Mouse (Mus musculus) stomach, embryonic 15.5 days (tissue): Measurements from ENCODE around the gene Stk33. TPM values are rescaled to one million over a fixed set of nuclear protein-coding genes. Genes with fewer than 3 reads are reported as not detected.
A peak's percentile ranks its signal among the peaks of the same experiment; 100 is the strongest.

ENCODE experiments used
- ATAC-seq: fragments of 200-750 bp; cut with Nextera tagmentation; 2 replicates; pipeline ENCODE4 v1.8.0; 2017; ENCODE audit warnings: low read depth, moderate number of reproducible peaks, moderate TSS enrichment; ENCODE audit not compliant: insufficient read depth, low FRiP score
- H3K27ac ChIP-seq: fragments of 300-500 bp; sonication (generic); 2 replicates; pipeline ENCODE4 v1.5.1; 2015; ENCODE audit warnings: mild to moderate bottlenecking, inconsistent platforms
- H3K27me3 ChIP-seq: fragments of 300-500 bp; sonication (generic); replicated peaks from 2 replicates; pipeline ENCODE4 v1.6.1; 2015; ENCODE audit warnings: inconsistent platforms
- H3K36me3 ChIP-seq: fragments of 300-500 bp; sonication (generic); 2 replicates; pipeline ENCODE4 v1.6.1; 2015; ENCODE audit warnings: inconsistent platforms
- H3K4me1 ChIP-seq: fragments of 300-500 bp; sonication (generic); 2 replicates; pipeline ENCODE4 v1.6.1; 2015; ENCODE audit warnings: inconsistent platforms
- H3K4me2 ChIP-seq: fragments of 300-500 bp; sonication (generic); 2 replicates; pipeline ENCODE4 v1.6.1; 2015; ENCODE audit warnings: mild to moderate bottlenecking, inconsistent platforms
- H3K4me3 ChIP-seq: fragments of 300-500 bp; sonication (generic); replicated peaks from 2 replicates; pipeline ENCODE4 v1.5.1; 2015; ENCODE audit warnings: inconsistent platforms
- H3K9ac ChIP-seq: fragments of 300-500 bp; sonication (generic); 2 replicates; pipeline ENCODE4 v1.6.1; 2015; ENCODE audit warnings: inconsistent platforms
- H3K9me3 ChIP-seq: fragments of 300-500 bp; sonication (generic); 2 replicates; pipeline ENCODE4 v1.6.1; 2016; ENCODE audit warnings: inconsistent platforms
- WGBS: fragments of 180-500 bp; shearing (Covaris S2); methylation state at CpG from one replicate; pipeline ENCODE4 v1.1.7; 2015; 5-methylcytosine and 5-hydroxymethylcytosine counted together
- polyA plus RNA-seq: library from polyadenylated mRNA; unstranded; fragments of >200 nt; fragmentation: Nextera tagmentation; extraction: Ambion mirVana; gene quantifications from 2 replicates; pipeline ENCODE4 v1.2.1, GENCODE M21; 2015

Gene Stk33
- polyA plus RNA-seq, 1 experiment from 2014 or later, result 0.58 TPM

DNA sequence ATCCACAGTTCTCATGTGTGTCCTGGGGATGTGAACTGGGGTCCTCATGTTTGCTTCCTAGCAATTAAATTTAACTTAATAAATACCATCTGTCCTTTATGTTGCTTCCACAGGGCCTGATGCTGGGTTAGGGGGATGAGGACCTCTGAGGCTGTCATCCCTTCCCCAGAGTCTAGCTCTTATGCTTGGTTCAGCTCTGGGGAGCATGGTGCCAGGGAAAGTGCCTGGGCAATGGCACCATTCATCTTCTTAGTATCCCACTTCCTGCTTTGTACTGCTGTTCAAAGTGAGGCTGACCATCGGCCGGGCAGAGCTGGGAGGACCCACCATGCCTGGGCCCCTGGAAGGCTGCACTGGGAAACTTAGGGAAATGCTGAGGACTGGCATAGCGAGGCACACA lies 163.7 kb downstream of the Stk33 start:
- Histone ChIP-seq H3K9me3 (no peaks in the 10 kb centered on the region), H3K27me3 (no peaks in the 10 kb centered on the region), H3K27ac (no peak overlapping the region; the same call in 1 of the 2 replicates), H3K4me1 (peaks cover 4% of the 10 kb centered on the region; the same call in 1 of the 2 replicates), H3K4me3 (no peak overlapping the region), H3K9ac (no peak overlapping the region), H3K4me2 (no peak overlapping the region), H3K36me3 (no peaks in the 10 kb centered on the region)
- no peak for ATAC-seq
- 66% methylated on average over 3 of the region's 3 CpGs for WGBS

DNA sequence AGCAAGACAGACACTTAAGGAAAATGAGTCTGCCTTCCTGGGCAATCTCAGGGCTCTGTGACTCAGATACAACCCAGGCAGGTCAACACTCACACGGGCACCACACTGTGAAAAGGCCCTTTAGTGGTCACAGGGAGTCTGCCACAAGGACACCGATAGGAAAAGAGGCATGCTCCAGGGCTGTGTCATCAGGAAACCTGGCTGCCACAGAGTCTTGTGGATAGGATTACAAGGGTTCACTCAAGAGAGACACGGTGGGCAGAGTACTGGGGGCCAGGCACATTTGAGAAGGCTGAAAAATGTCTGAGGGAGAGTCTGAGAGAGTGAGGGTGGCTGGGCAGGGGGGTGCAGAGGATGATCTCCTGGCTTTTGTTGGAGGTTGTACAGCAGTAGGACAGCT lies 164.6 kb downstream of the Stk33 start:
- Histone ChIP-seq H3K36me3 (no peaks in the 10 kb centered on the region), H3K9me3 (no peaks in the 10 kb centered on the region), H3K9ac (no peak overlapping the region), H3K4me3 (no peak overlapping the region), H3K4me2 (no peak overlapping the region), H3K27me3 (no peaks in the 10 kb centered on the region), H3K27ac (no peak overlapping the region), H3K4me1 (peaks cover 4% of the 10 kb centered on the region; the same call in 1 of the 2 replicates)
- no peak for ATAC-seq
- WGBS, result 53% methylated on average over 3 of the region's 3 CpGs

DNA sequence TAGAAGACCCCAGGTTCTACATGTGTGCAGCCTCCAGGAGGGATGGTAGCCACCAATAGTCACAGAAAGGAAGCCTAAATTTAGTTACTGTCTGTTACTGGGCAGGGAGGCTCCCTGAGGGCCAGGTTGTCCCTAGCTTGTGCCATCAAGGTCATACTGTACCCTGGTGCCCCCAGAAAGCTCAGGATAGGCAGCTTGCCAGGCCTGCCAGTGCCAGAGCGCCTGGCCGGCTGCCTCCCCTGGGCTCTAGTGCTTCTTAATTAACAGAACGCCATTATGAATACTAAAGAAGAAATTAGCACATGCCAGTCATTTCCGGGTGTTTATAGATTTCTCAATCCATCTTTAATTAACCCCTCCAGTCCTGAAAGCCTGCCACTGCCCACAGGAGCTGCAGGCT lies 169.8 kb downstream of the Stk33 start:
- no peak for ATAC-seq
- 87% methylated on average over 4 of the region's 4 CpGs for WGBS
- H3K27me3 ChIP-seq, result no peaks in the 10 kb centered on the region

DNA sequence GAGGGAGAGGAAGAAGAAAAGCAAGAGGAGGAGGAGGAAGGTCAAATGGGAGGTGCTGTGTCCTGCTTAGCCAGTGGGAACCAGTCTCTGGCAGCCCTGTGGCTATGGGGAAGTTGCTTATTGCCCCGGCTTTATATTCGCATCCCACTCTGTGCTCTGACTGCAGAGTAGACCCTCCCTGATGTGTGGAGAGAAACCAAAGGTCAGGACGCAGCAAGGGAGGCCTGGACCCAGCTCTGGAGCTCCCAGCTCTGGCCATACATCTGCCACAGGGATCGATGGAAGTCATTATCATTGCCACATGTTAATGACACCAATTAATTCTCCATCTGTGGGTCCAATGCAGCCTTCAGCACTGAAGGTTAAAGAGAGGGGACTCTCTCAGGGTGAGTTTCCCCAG lies 171.5 kb downstream of the Stk33 start:
- H3K4me3 ChIP-seq, result no peak overlapping the region
- no peak overlapping the region for H3K27ac ChIP-seq
- ATAC-seq, result no peak
- no peaks in the 10 kb centered on the region for H3K4me1 ChIP-seq
- H3K36me3 ChIP-seq, result no peaks in the 10 kb centered on the region
- no peak overlapping the region for H3K4me2 ChIP-seq
- WGBS, result 61% methylated on average over 4 of the region's 4 CpGs
- no peaks in the 10 kb centered on the region for H3K9me3 ChIP-seq
- H3K9ac ChIP-seq, result no peak overlapping the region
- no peaks in the 10 kb centered on the region for H3K27me3 ChIP-seq

More for the DNA sequence above, 169.8 kb downstream of the Stk33 start:
- Histone ChIP-seq H3K4me3 (no peak overlapping the region), H3K36me3 (no peaks in the 10 kb centered on the region), H3K27ac (no peak overlapping the region), H3K4me1 (no peaks in the 10 kb centered on the region), H3K9ac (no peak overlapping the region), H3K9me3 (no peaks in the 10 kb centered on the region), H3K4me2 (no peak overlapping the region)

DNA sequence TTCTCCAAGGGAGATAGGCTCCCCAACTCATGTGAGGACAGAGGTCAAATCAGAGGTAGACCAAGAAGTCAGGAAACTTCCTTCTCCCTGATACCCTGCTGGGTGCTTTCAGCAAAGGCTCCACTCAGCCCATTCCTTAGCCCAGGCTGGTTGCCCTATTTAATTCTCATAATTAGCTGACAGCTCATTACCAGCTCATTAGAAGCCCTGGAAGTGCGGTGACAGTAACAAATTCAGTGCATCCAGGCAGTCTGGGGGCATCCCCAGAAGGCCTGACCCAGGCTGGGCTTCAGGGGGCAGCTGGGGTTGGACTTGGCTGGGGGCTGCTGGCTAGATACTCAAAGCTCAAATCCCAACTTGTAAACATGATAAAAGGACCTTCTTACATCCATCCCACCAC lies 172.7 kb downstream of the Stk33 start:
- no peaks in the 10 kb centered on the region for H3K9me3 ChIP-seq
- ATAC-seq, result no peak
- WGBS, result 79% methylated on average over 1 of the region's 1 CpGs
- H3K9ac ChIP-seq, result no peak overlapping the region
- no peaks in the 10 kb centered on the region for H3K27me3 ChIP-seq
- no peak overlapping the region for H3K4me2 ChIP-seq
- H3K4me3 ChIP-seq, result no peak overlapping the region
- no peaks in the 10 kb centered on the region for H3K36me3 ChIP-seq
- H3K27ac ChIP-seq, result no peak overlapping the region
- no peaks in the 10 kb centered on the region for H3K4me1 ChIP-seq

DNA sequence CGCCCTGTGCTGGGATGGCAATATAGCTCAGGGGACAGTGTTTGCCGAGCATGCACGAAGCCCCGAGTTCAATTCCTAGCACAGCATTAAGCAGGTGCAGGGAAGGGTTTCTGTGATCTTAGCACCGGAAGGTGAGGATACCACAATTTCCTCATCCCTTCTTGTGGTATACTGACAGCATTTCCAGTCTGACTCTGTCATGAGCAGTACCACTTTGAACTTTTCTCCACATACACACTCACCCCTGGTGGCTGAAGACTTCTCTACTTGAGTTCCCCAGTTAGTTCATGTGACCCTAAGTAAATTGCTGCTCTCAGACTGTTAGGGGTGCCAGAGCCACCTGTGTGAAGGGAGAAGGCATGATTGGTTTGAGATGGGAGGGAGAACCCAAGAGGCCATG lies 173.3 kb downstream of the Stk33 start:
- no peak for ATAC-seq
- Histone ChIP-seq H3K4me3 (no peak overlapping the region), H3K27me3 (no peaks in the 10 kb centered on the region), H3K27ac (no peak overlapping the region), H3K9me3 (no peaks in the 10 kb centered on the region), H3K4me2 (no peak overlapping the region), H3K9ac (no peak overlapping the region), H3K4me1 (no peaks in the 10 kb centered on the region), H3K36me3 (no peaks in the 10 kb centered on the region)
- 82% methylated on average over 5 of the region's 5 CpGs for WGBS

DNA sequence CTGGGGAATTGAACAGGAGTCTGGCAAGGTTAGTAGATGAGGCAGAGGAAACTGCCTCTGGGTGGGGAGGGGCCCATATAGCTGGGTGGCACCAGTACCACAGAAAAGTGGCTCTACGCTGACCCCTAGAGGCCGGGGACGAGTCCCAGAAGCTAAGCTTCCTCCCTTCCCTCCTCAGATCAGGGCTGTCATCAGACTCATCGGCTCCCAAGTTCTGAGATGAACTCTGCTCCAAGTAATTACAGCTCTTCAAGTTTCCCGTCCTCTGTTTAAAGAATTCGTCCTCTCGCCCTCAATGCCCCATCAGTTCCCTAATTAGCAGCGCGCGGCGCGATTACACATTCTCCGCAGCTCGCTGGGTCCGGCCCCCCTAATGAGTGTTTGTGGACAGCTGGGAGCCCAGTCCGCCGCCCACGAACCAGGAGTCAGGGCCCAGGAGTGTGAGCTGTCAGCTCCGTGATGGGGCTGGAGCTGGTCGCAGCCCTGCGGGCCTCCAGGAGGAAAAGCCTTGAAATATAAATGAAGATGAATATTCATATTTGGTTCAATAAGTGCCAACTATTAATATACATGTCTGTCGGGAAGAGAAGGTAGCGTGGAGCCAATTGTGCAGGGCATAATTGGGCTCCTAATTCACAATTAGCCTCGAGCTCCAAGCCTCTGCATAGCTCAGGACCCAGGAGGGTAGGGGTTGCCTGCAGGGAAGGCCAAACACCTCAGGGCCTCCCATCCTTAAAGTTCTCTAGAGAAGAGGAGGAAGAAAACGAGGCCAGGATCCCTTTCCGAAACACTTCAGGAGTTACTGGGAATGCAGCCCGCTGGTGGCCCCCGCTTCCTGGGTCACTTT lies 183.2 kb downstream of the Stk33 start:
- 25% methylated on average over 28 of the region's 28 CpGs for WGBS

DNA sequence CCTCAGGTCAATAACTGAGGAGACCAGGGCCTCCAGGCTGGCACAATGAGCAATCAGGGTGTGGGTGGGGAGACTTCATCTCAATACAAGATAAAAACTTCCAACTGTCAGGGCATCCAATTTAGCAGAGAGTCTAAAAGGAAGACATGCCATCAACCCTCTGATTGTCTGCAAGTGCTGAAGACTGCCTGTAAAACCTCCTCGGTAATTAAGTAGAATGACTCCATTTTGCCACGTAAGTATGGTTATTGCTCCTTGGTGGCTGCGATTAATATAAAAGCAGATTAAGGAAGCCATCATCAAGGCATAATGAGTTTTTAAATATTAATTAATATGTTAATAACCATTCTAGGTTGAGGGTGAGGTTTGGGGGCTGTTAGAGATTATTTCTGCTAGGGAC lies 187.5 kb downstream of the Stk33 start:
- no peak for ATAC-seq
- WGBS, result 93% methylated on average over 3 of the region's 3 CpGs
- Histone ChIP-seq H3K36me3 (no peaks in the 10 kb centered on the region), H3K4me3 (no peak overlapping the region), H3K4me1 (0 out of 2 replicates have a peak, but pooled peaks cover 3% of the 10 kb centered on the region), H3K27ac (no peak overlapping the region), H3K9ac (no peak overlapping the region), H3K27me3 (no peaks in the 10 kb centered on the region), H3K4me2 (no peak overlapping the region), H3K9me3 (no peaks in the 10 kb centered on the region)

More for the DNA sequence above, 183.2 kb downstream of the Stk33 start:
- ATAC-seq, result no peak; the same call in 1 of the 2 replicates
- H3K9me3 ChIP-seq, result no peaks in the 10 kb centered on the region
- H3K27ac ChIP-seq, result no peak overlapping the region
- H3K4me1 ChIP-seq, result 0 out of 2 replicates have a peak, but pooled peaks cover 3% of the 10 kb centered on the region
- no peak overlapping the region for H3K4me3 ChIP-seq
- no peaks in the 10 kb centered on the region for H3K36me3 ChIP-seq
- peak overlapping the region; percentile 32 for H3K4me2 ChIP-seq
- H3K9ac ChIP-seq, result no peak overlapping the region
- no peaks in the 10 kb centered on the region for H3K27me3 ChIP-seq

DNA sequence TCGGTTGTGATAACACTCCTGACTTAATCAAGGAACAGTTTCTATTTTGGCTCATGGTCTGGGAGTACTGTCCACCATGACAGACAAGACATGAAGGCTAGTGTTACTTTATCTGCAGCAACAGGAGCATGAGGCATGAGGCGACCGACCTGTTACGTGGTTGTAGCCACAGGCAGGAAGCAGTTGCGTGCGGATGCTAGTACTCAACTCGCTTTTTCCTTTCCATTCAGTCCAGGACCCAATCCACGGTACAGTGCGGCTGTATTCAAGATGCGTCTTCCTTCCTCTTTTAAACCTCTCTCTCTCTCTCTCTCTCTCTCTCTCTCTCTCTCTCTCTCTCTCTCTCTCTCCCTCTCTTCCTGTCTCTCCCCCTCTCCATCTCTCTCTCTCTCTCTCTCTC lies 194.1 kb downstream of the Stk33 start:
- Histone ChIP-seq H3K9ac (no peak overlapping the region), H3K9me3 (no peaks in the 10 kb centered on the region), H3K4me2 (no peak overlapping the region), H3K36me3 (no peaks in the 10 kb centered on the region), H3K27ac (no peak overlapping the region), H3K27me3 (no peaks in the 10 kb centered on the region), H3K4me3 (no peak overlapping the region), H3K4me1 (no peaks in the 10 kb centered on the region)
- 81% methylated on average over 10 of the region's 10 CpGs for WGBS
- ATAC-seq, result no peak

DNA sequence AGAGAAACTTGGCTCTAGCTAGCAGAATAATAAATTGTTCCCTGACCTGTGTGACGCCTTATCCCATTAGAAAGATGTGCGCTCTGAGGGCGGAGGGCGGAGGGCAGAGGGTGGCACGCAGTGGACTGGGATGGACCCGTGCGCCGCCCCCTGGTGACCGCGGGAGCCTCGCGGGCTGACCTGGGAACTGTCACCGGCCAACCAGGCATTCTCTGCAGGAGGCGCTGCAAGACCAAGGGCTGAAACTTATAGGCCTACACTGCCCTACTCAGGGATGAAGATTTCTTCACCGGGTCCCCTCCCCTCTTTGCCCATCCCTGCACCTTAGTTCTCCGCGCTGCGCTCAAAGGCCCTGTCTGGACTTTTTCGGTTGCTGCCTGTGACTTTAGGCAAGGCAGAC lies 197.6 kb downstream of the Stk33 start:
- ATAC-seq, result no peak
- no peak overlapping the region for H3K4me2 ChIP-seq
- WGBS, result 11% methylated on average over 19 of the region's 19 CpGs

DNA sequence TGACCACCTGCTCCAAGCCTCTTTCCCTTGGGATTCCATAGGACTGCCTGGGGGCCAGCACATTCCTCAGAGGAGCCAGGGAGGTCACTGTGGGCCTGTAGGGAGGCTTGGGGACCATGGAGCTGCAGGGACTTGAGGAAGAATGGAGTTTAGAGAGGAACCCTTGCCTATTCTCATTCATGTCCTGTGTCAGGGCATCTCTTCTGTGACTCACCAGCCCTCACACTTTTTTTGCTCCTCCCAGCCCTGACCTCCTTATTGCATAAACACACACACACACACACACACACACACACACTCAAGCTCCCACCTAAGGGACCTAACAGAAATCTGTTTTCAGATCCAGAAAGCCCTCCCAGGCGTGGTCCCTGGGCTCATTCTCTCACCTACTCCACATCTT lies 199.5 kb downstream of the Stk33 start:
- 63% methylated on average over 1 of the region's 1 CpGs for WGBS
- Histone ChIP-seq H3K27me3 (no peaks in the 10 kb centered on the region), H3K9me3 (no peaks in the 10 kb centered on the region), H3K4me3 (no peak overlapping the region), H3K27ac (no peak overlapping the region), H3K9ac (no peak overlapping the region), H3K4me2 (no peak overlapping the region), H3K36me3 (no peaks in the 10 kb centered on the region), H3K4me1 (no peaks in the 10 kb centered on the region)
- no peak for ATAC-seq

More for the DNA sequence above, 197.6 kb downstream of the Stk33 start:
- H3K27me3 ChIP-seq, result no peaks in the 10 kb centered on the region
- H3K4me3 ChIP-seq, result no peak overlapping the region
- no peaks in the 10 kb centered on the region for H3K9me3 ChIP-seq
- no peak overlapping the region for H3K9ac ChIP-seq
- no peaks in the 10 kb centered on the region for H3K4me1 ChIP-seq
- H3K27ac ChIP-seq, result no peak overlapping the region
- H3K36me3 ChIP-seq, result no peaks in the 10 kb centered on the region

DNA sequence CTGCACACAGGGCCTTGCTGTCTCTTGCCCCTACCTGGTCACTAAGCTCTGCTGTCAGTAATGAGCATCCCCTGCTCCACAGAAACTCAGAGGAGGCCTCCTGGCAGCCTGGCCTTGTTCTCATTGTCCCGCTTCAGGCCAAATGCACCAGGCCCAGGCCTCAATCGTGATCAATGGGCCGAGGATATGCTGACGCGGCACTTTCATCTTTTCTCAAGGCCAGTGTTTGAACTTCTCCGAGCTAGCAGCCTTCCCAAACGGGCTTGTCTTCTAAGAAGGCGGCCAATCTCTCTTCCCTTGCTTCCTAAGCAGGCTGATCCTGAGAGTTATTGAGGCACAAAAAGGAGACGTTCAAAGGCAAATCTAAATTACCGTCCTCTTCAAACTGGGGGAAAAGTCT lies 200.2 kb downstream of the Stk33 start:
- Histone ChIP-seq H3K27ac (no peak overlapping the region), H3K4me2 (no peak overlapping the region), H3K36me3 (no peaks in the 10 kb centered on the region), H3K4me3 (no peak overlapping the region), H3K27me3 (no peaks in the 10 kb centered on the region), H3K9me3 (no peaks in the 10 kb centered on the region), H3K9ac (no peak overlapping the region), H3K4me1 (no peaks in the 10 kb centered on the region)
- WGBS, result 82% methylated on average over 10 of the region's 10 CpGs
- ATAC-seq, result no peak
